Mouse (Mus musculus) embryo, embryonic 9.5 days (tissue): ENCODE data around the gene Teddm2.
"Not testable (repeated sequence)": the region's sequence is repeated elsewhere in the genome, so short reads cannot be mapped to it uniquely, and the experiment has no call there.

Source experiments
- DNase-seq: peaks from one replicate; pipeline ENCODE4 v3.0.0-alpha.2; 2017; ENCODE audit errors: extremely low spot score

Gene Teddm2

DNA sequence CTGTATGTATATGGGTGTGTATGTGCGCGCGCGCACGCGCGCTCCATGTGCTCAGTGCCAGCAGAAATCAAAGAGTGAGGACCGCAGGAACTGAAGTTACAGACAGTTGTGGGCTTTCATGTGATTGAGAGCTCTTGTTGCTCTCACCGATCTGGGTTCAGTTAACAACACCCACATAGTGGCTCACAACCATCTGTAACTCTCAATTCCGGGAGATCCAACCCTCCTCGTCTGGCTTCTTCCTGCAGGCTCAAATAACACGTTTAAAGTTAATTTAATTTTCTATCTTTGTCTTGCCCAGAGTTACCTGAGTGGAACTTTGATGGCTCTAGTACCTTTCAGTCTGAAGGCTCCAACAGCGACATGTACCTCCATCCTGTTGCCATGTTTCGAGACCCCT lies 4.2 kb upstream of the Teddm2 start:
- no peak for DNase-seq

- DNase-seq = peak; percentile 20
Measured at GRCm38 (mm10) chr1:153903006-153903405, 3.0 kb upstream of the Teddm2 start.

DNA sequence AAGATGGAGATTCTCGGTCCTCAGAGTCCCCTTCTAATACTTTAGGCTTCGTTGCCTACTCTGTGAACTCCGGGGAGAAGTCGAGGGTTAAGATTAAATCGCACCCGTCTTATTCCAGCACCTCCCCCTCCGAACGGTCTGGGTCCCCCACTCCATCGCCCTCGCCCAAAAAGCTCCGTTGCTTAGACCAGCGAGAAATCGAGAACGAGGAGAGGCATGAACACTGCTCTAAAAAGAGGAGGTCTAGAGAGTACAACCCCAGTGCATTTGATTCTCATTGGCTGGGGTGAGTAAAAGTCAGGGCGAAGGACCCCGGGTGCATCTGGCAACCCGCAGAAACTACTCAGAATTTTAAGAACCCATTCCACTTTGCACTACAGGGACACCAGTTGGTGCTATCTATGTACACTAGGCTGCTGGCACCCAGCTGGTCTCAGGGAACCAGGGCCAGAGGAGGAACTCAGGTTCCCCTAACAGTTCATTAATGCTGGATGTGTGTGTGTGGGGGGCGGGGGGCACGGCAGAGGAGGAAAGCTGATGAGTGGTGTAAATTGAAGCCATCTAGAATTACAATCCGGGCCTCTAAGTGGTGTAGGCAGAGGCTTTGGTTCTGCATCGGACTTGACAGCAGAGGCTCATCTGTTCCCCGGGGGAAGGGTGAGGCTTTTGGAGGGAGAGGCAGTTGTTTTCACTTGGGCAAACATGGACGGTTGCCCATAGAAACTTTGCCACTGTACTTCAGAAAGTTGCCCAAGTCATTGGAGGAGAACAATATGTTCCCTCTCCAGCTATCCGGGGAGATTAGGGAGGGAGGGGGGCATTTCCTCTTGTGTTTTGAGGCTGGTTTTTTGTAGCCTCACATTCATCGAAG lies 1.1 kb upstream of the Teddm2 start:
- DNase-seq = peak; percentile 57

DNA sequence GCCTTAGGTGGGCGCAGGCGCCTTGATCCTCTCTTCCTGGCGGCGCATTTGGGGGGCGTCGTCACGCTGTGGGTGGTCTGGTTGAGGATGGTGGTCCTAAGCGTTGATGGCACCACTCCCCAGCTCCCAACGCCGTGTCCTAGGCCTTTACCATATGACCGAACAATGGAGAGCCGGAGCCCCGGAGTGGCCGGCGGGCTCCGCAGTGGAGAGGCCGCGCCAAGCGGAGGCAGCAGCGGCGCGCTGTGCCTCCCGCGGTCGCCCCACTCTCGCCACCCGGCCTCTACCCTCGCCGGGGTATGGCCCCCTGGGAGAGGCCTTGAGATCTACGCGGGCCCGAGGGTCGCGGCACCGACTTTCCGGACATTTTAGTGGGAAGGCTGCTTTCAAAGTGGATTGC lies 353 bp upstream of the Teddm2 start:
- DNase-seq = no peak

GRCm38 (mm10) chr1:153898989-153899730 lies 868 bp downstream of the Teddm2 start:
- DNase-seq = no peak

GRCm38 (mm10) chr1:153897196-153897595 lies 2.8 kb downstream of the Teddm2 start:
- no peak for DNase-seq

DNA sequence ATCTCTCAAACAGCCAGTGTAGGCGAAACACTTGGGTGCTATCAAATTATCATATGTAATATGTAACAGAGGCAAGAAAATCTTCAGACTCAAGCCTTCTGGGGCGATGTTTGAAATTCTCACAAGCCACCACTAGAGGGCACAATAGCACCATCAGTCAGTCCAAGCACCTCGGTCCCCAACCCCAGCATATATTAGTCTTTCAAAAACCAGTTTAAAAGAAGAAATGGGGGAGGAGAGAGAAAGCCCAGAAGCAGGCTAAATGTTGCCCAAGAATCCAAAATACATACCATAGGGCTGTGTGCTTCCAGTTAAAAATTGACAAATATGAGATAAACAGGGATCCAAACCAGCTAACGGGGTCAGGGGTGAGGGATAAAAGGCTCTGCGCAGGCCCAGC lies 5.0 kb downstream of the Teddm2 start:
- DNase-seq = peak; percentile 66

DNA sequence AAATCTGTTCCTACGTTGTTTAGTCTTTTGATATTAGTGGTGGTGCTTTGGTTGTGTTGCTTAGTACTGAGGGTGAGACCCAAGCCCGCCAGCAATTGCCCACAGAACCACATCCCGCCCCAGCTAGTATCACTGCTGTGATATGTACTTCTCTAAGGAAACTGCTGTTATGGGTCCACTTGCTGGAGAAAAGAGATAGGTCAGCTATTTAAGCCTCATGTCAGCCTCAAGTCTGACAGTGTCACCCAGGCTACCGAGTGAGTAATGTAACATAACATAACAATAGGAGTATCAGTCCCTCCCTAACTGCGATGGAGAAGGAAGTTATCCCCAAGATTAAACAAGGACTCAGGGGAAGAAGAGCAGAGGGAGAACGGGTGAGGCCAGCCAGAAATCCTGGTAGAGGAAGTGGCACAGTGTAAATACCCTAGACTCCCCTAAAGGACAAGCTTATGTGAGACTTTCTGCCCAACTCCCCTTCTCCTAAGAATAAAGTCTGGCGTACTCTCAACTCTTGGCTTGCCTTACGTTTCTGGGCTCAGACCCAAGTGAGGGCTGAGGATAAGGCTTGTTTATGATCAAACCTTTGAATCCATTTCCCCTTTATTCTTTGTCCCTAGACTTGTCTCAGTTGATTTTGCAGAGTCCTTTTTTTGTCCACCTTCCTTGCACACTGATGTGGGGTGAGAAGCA lies 5.7 kb downstream of the Teddm2 start:
- DNase-seq = no peak

DNA sequence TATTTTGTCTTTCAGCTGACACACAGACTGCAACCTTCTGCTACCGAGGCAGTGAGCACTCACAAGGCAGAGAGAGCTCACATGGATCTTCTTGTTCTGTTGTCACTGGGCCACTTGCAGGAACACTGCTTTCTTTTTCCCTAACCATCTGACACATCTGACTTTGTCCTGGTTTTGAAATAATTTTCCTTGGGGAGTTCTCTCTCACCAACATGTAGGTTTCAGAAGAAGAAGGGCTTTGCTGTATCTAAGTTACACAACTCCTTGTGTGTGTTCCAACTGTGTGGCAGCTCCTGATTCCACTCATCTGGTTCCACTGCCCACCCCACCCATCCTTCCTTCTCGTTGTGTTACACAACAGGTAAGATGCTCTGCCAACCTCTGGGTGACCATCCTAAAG lies 6.3 kb downstream of the Teddm2 start:
- DNase-seq = no peak

DNA sequence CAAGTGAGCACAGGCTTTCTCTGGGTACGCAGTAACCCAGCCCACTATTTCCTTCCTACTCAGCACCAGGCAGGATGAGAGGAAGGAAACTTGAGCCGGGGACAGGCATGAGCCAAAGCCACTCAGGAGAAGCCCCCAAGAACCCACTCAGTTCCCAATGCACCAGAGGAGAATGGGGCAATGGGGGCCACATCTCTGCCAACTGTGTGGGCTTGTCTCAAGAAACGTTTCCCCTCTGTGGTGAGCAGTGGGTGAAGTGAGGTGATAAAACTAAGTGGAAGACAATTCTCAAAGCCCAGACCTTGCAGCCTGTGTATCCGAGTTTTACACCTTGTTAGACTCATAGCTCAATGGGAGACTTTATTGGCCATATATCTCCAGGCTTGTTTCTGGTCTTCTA lies 8.6 kb downstream of the Teddm2 start, which contains the start of gene Teddm1a:
Gene Teddm1a, plus strand, starts transcription at position 301 of the 400 bp plus-strand sequence.
- no peak for DNase-seq

DNA sequence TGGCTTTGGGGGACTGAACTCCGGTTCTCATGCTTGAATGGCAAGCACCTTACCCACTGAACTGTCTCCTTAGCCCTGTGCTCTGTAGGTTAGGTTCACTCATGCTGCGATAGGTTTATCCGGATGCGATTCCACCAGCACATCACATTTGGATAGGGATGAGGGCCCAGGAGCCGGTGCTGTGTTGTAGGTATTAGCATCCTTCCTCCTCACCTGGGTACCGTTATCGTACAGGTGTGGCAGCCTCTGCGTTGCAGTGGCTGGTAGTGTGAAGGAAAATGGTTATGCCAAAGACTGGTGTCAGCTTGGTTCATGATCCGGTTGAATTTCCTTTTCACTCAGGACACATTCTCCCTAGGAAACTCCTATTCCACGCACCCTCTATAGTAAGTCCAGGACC lies 9.9 kb downstream of the Teddm2 start:
- DNase-seq = no peak

DNA sequence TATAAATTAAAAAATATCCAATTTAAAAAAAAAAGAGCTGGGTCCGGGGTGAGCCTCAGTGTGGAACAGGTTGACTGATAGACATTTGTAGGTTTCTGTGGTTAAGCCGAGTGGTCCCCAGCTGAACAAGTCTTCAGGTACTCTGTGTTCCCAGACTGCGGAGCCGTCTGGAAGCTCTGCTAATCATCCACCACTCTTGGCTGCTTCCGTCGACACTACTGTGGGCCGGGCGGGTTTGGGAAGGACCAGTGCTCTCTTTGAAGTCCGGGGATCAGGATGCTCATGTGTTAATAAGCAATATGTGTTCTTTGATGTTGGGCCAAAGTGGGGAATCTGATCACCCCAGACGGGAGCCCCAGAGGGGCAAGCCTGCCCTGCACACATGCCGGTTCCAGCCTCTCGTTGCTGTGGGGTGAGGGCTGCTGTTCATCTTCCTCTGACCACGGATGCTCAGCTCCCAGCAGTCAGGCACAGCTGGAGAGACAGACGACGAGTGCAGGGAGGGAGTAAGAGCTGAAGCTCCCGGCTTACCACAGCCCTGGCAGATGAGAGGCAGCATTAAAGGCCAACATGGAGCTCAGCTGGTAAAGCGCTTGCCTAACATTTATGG lies 13.9 kb downstream of the Teddm2 start:
- DNase-seq = no peak

DNA sequence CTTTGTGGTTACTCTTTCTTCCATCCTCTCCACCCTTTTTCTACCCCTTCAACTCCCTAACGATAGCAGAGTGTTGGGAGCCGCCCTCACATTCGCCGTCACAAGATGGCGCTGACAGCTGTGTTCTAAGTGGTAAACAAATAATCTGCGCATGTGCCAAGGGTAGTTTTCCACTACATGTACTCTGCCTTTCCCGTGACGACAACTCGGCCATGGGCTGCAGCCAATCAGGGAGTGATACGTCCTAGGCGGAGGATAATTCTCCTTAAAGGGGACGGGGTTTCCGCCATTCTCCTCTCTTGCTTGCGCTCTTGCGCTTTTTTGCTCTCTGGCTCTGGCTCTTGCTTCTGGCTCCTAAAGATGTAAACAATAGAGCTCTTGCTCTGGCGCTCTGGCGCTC lies 19.6 kb downstream of the Teddm2 start:
- not testable (repeated sequence) for DNase-seq

- DNase-seq = no peak
Measured at GRCm38 (mm10) chr1:153874045-153874444, 26.0 kb downstream of the Teddm2 start, which contains the start of gene Teddm1b. Gene Teddm1b (plus strand): TSS chr1:153874345.

GRCm38 (mm10) chr1:153855946-153856345 lies 44.1 kb downstream of the Teddm2 start:
- DNase-seq = no peak

DNA sequence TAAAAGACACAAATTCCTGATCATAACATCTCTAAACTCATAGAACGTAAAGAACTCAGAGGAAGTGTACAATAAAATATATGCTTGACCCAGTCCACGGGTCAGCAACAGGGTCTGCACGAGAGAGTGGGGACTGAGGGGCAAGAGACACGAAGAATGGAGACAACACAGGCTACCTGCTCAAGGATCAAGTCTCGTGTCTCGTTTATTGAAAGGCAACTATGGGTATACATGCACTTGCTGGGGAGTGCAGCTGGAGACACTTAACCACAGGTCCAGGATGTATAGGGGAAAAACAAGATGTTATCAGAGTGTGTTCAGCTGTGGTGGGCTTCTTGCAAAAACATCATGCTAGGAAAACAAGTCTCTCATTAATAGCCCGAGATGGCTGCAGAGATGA lies 47.3 kb downstream of the Teddm2 start:
- DNase-seq = not testable (repeated sequence)

DNA sequence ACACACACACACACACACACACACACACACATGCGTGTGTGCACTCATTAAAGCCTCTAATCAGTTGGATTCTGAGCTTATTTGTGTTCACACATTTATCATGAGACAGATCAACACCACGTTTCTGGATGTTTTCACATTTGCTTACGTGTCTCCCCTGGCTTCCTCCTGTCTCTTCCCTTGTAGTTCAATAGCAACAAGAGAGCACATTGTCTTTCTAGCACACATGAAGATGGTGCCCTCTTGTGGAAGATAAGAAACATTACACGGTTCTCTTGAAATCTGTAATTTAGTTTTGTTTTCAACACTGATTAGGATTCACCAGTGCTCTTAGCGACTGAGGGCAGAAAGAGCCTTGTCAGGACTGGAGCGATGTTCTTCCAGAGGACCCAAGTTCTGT lies 53.2 kb downstream of the Teddm2 start:
- peak; percentile 23 for DNase-seq

- DNase-seq = no peak
Measured at GRCm38 (mm10) chr1:153846420-153846819, 53.6 kb downstream of the Teddm2 start.

DNA sequence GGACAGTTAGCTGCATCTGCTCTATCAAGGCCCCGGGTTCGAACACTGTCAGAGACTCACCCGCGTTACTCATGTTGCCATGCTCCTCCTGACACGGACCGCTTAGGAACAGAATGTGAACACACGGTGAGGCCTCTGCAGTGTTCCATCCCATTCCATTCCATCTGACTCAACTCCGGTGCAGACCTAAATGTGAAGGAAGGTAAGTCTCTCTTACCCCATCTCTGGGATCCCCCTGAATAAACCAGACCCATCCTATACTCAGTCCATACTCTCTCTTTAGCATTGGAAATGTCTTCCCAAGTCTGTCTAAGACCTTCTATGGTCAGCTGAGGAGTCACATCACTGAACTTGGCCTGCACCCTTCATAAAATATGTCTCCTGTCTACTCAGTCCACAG lies 56.0 kb downstream of the Teddm2 start, which contains the start of gene Rgsl1:
Gene Rgsl1, minus strand, starts transcription at position 101 of the 400 bp plus-strand sequence.
- no peak for DNase-seq

GRCm38 (mm10) chr1:153842121-153842740 lies 57.8 kb downstream of the Teddm2 start:
- DNase-seq = no peak

- DNase-seq = no peak
Measured at GRCm38 (mm10) chr1:153836036-153836435, 64.0 kb downstream of the Teddm2 start.
